Mouse (Mus musculus) stomach, postnatal 0 days (tissue): ENCODE results near the gene Hnrnpul1. TPM values are rescaled to one million over a fixed set of nuclear protein-coding genes. Genes with fewer than 3 reads are reported as not detected.
"Not testable (repeated sequence)": the region's sequence is repeated elsewhere in the genome, so short reads cannot be mapped to it uniquely, and the experiment has no call there.

ENCODE experiments used
- ATAC-seq: fragments of 200-750 bp; cut with Nextera tagmentation; 2 replicates; pipeline ENCODE4 v1.8.0; 2017; ENCODE audit not compliant: low FRiP score, low TSS enrichment
- DNase-seq: peaks from one replicate; pipeline ENCODE4 v3.0.0-alpha.2; 2016; ENCODE audit warnings: low spot score
- H3K27ac ChIP-seq: fragments of 300-500 bp; sonication (generic); replicated peaks from 2 replicates; pipeline ENCODE4 v1.5.1; 2014; ENCODE audit warnings: mild to moderate bottlenecking, control low read depth
- H3K27me3 ChIP-seq: fragments of 300-500 bp; sonication (generic); 2 replicates; pipeline ENCODE4 v1.6.1; 2014; ENCODE audit warnings: low read length; ENCODE audit not compliant: control insufficient read depth, insufficient read depth
- H3K36me3 ChIP-seq: fragments of 300-500 bp; sonication (generic); 2 replicates; pipeline ENCODE4 v1.6.1; 2014; ENCODE audit warnings: low read length, mixed read lengths; ENCODE audit not compliant: control insufficient read depth, insufficient read depth
- H3K4me1 ChIP-seq: fragments of 300-500 bp; sonication (generic); replicated peaks from 2 replicates; pipeline ENCODE4 v1.6.1; 2014; ENCODE audit warnings: antibody characterized with exemption; ENCODE audit not compliant: control insufficient read depth, insufficient read depth
- H3K4me2 ChIP-seq: fragments of 300-500 bp; sonication (generic); replicated peaks from 2 replicates; pipeline ENCODE4 v1.6.1; 2014; ENCODE audit warnings: low read depth, mild to moderate bottlenecking, control low read depth, moderate library complexity
- H3K4me3 ChIP-seq: fragments of 300-500 bp; sonication (generic); 2 replicates; pipeline ENCODE4 v1.5.1; 2014; ENCODE audit warnings: low read depth, low read length, control low read depth
- H3K9ac ChIP-seq: fragments of 300-500 bp; sonication (generic); 2 replicates; pipeline ENCODE4 v1.6.1; 2014; ENCODE audit warnings: mild to moderate bottlenecking, low read length, control low read depth, mixed read lengths
- H3K9me3 ChIP-seq: fragments of 300-500 bp; sonication (generic); 2 replicates; pipeline ENCODE4 v1.6.1; 2016; ENCODE audit warnings: low read length; ENCODE audit not compliant: control insufficient read depth
- CTCF ChIP-seq: IDR thresholded peaks from 2 replicates; pipeline ENCODE4 v1.5.1; 2016; ENCODE audit warnings: antibody characterized with exemption, low read depth, mild to moderate bottlenecking, moderate library complexity
- EP300 ChIP-seq: optimal IDR thresholded peaks from 2 replicates; pipeline ENCODE3; 2016; ENCODE audit warnings: antibody characterized with exemption
- WGBS: fragments of 180-500 bp; shearing (Covaris S2); extraction: QIAGEN DNeasy Blood & Tissue Kit; methylation state at CpG from one replicate; pipeline ENCODE4 v1.1.7; 2014; 5-methylcytosine and 5-hydroxymethylcytosine counted together
- polyA plus RNA-seq: library from polyadenylated mRNA; unstranded; fragments of >200 nt; fragmentation: Nextera tagmentation; extraction: Ambion mirVana; gene quantifications from 2 replicates; pipeline ENCODE4 v1.2.1, GENCODE M21; 2015

Hnrnpul1 gene
- polyA plus RNA-seq, 1 experiment from 2014 or later: 27.5 TPM

- Histone ChIP-seq H3K4me2 (no peak overlapping the region), H3K27me3 (no peaks in the 10 kb centered on the region), H3K36me3 (peaks cover 69% of the 10 kb centered on the region), H3K4me3 (no peak overlapping the region), H3K9me3 (no peaks in the 10 kb centered on the region), H3K4me1 (no peaks in the 10 kb centered on the region), H3K9ac (no peak overlapping the region), H3K27ac (no peak overlapping the region)
- ATAC-seq (no peak), DNase-seq (no peak)
- TF ChIP-seq CTCF (no peak), EP300 (no peak)
- WGBS: 81% methylated on average over 5 of the region's 5 CpGs
Observed at GRCm38 (mm10) chr7:25727800-25728199, 26.8 kb downstream of the Hnrnpul1 start.

- TF ChIP-seq EP300 (no peak), CTCF (no peak)
- Histone ChIP-seq H3K27me3 (no peaks in the 10 kb centered on the region), H3K9me3 (no peaks in the 10 kb centered on the region), H3K36me3 (peaks cover 64% of the 10 kb centered on the region), H3K4me1 (no peaks in the 10 kb centered on the region), H3K9ac (no peak overlapping the region), H3K4me2 (no peak overlapping the region), H3K4me3 (no peak overlapping the region), H3K27ac (no peak overlapping the region)
- no peak for DNase-seq
- ATAC-seq: no peak
- WGBS: 71% methylated on average over 19 of the region's 19 CpGs
Observed at GRCm38 (mm10) chr7:25725886-25726285, 28.7 kb downstream of the Hnrnpul1 start.

- peaks cover 43% of the 10 kb centered on the region for H3K36me3 ChIP-seq
- DNase-seq, H3K4me3 ChIP-seq, H3K4me2 ChIP-seq, H3K27ac ChIP-seq, H3K27me3 ChIP-seq, H3K9ac ChIP-seq, H3K4me1 ChIP-seq, H3K9me3 ChIP-seq, ATAC-seq: not testable (repeated sequence)
Observed at GRCm38 (mm10) chr7:25721776-25722175, 32.8 kb downstream of the Hnrnpul1 start.

DNA sequence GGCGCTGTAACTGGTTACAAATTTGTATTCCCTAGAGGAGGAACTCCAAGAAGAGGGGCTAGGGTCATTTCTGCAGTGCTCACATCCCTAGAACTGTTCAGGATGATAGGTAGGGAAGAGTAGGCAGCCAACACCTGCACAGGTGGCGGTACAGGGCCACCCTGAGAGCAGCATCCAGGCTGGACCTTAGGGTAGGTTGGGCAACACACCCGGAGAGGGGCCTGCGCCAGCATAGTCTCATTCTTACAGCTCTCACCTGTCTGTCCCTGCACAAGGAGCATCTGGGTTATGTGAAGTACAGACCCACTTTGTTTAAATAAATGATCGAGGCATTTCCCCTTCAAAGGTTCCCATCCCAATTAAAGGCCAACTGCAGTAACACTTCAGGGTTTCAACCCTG lies 33.8 kb downstream of the Hnrnpul1 start:
- Histone ChIP-seq H3K27me3 (no peaks in the 10 kb centered on the region), H3K9ac (no peak overlapping the region), H3K4me3 (no peak overlapping the region), H3K4me1 (peaks cover 7% of the 10 kb centered on the region; the same call in 1 of the 2 replicates), H3K9me3 (no peaks in the 10 kb centered on the region), H3K27ac (no peak overlapping the region), H3K36me3 (peaks cover 37% of the 10 kb centered on the region), H3K4me2 (no peak overlapping the region)
- 79% methylated on average over 5 of the region's 5 CpGs for WGBS
- ATAC-seq: no peak
- no peak for DNase-seq
- TF ChIP-seq CTCF (no peak), EP300 (no peak)

GRCm38 (mm10) chr7:25719761-25720610 lies 34.6 kb downstream of the Hnrnpul1 start:
- Histone ChIP-seq H3K27ac (peak overlapping the region; percentile 74; the same call in 1 of the 2 replicates), H3K4me1 (peaks cover 7% of the 10 kb centered on the region; the same call in 1 of the 2 replicates), H3K4me3 (no peak overlapping the region), H3K27me3 (no peaks in the 10 kb centered on the region), H3K9ac (peak overlapping the region; percentile 38; the same call in 1 of the 2 replicates), H3K9me3 (no peaks in the 10 kb centered on the region), H3K36me3 (peaks cover 33% of the 10 kb centered on the region), H3K4me2 (0 out of 2 replicates have a peak overlapping the region, but pooled peaks have one; percentile 74)
- ATAC-seq: peak; percentile 22; the same call in 1 of the 2 replicates
- 53% methylated on average over 10 of the region's 10 CpGs for WGBS
- peak; percentile 93 for TF ChIP-seq CTCF
- TF ChIP-seq EP300: no peak
- peak; percentile 83 for DNase-seq

DNA sequence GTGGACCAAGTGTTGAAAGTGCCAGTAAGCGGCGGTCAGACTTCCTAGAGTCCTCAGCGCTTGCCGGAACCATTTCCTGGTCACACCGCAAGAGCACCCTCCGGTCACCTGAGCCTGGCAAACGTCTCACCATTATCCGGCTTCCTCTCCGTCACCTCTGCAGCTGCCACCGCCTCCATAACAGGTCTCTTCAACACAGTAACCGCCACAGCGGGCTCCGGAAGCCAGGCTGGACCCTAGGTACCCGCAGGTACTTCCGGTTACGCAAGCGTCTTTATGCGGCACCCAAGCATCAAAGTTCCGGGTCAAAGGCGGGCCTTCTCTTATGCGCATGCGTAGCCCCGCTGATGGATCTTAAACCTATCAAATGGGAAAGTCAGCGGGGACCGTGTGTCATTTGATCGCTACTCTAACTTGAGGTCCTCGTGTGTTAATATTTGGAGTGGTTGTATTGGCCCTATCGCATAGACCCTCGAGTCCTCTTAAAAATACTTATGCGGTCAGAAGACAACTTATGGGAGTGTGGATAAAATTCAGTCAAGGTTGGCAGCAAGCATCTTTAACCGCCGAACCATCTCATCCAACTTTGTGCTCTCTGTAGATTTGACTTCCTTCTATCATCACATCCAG lies 35.7 kb downstream of the Hnrnpul1 start, which contains the start of gene Ccdc97:
TSS of gene Ccdc97 (minus strand) at position 301 of the 630 bp plus-strand sequence.
- peaks cover 7% of the 10 kb centered on the region; the same call in 1 of the 2 replicates for H3K4me1 ChIP-seq
- peak within 1 kb of the TSS; percentile 72 for H3K4me3 ChIP-seq
- TF ChIP-seq EP300 (no peak), CTCF (no peak)
- H3K36me3 ChIP-seq: peaks cover 29% of the 10 kb centered on the region
- peak; percentile 84 for ATAC-seq
- 3% methylated on average over 32 of the region's 32 CpGs for WGBS
- peak within 1 kb of the TSS; percentile 86 for H3K9ac ChIP-seq
- H3K9me3 ChIP-seq: no peaks in the 10 kb centered on the region
- peak within 1 kb of the TSS; percentile 93 for H3K27ac ChIP-seq
- no peaks in the 10 kb centered on the region for H3K27me3 ChIP-seq
- peak within 1 kb of the TSS; percentile 74 for H3K4me2 ChIP-seq
- peak; percentile 91 for DNase-seq
